Mouse (Mus musculus): Measurements from ENCODE around the gene Pnpt1.

Gene Pnpt1

DNA sequence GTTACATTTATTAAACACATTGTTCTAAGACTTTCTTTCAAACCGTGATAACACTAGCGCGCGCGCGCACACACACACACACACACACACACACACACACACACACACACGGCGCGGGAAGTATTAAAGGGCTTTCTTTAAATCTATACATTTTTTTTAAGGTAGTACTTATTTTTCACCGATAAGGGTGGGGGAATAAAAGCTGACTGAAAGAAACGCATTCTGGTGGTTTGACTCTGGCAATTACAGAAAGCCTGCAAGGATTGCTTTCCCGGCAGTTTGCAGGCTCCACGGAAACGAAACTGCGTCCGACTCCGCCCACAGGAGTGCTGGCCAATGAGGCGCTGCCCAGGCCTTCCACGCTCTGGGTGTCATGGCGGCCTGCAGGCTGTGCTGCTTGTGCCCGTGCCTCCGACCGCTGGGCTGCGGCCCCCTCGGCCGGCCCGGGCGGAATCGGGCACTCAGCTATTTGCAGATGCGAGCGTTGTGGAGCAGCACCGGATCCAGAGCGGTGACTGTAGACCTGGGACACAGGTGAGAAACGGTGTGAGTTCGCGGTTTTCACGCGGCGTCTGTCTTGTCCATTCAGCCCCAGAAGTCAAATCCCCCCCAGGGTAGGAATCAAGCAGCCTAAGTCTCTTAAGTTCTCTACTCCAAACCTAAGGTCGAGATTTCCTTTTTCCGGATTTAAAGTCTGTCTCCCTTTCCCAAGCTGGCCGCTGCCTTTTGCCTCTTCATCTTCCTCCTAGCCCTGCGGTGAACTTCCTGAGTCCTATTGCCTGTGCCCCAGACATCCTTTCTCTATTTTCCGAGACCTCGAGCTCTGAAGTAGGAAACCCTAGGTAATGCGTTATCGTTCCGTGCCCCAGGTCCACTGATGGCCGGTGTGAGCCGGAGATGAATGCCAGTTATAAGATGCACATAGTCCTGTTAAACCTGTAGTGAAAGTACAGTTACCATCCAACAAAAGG, at the start of gene Pnpt1:
Gene Pnpt1 (plus strand): TSS at position 360 of the 971 bp plus-strand sequence.
- peak; percentile 82 for DNase-seq

DNA sequence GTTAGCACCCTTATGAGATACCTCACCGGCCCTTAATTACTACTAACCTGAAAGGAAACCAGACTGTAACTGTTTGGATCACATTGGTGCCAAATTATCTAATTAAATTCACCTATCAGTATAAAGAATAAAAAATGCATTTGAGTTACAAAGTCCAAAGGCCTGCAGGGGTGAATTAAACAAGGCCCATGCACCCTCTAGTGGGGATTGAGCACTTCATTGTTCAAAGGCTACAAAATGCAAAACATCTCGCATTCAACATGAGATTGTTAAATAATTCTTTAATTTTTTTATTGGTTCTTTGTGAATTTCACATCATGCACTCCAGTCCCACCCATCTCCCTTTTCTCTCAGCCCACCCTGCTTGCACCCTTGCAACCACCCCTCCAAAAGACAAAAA, 38.1 kb upstream of the Pnpt1 start:
- DNase-seq: no peak

DNA sequence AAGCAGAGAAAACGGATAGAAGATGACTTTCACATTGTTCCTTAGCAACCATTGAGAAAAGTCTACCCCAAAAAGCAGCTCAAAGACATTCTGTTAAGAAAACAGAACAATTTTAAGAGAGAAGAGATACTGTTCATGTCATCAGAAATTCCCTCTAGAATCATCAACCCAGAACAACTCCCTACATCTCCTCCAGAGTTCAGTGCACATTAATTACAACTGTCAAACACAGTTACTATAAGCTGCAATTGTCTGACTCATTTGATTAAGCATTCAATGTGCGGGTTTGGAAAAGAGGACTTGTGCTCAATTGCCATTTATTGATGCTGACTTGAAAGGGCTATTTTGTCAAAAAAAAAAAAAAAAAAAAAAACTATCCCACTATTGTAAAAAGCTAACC, 31.6 kb upstream of the Pnpt1 start:
- no peak for DNase-seq

GRCm38 (mm10) chr11:29129862-29130384, 621 bp upstream of the Pnpt1 start:
- DNase-seq: no peak

GRCm38 (mm10) chr11:29140671-29141070, 10.1 kb downstream of the Pnpt1 start:
- no peak for DNase-seq

- no peak for DNase-seq
Measured at GRCm38 (mm10) chr11:29148901-29149300, 18.4 kb downstream of the Pnpt1 start.

- DNase-seq: no peak
Measured at GRCm38 (mm10) chr11:29163569-29163968, 33.0 kb downstream of the Pnpt1 start.

DNA sequence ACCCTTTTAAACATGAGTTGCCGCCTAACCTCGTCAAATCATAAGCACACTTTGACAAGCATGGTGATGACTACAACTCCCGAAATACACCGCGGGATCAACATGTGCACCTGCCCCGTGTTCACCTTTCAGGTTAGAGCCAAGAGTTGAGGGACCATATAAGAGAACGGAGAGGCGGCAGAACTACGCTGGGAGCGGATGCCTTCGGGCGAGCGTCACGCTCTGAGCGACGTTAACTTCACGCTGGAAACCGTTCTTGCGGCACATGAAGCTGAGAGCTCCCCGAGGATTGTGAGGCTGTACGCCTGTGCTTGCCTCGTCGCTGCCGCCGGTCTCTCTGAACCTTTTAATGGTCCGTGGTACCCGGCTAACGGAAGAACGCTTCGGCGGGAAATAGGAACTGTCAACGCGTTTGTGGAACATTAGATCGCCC, 41.4 kb downstream of the Pnpt1 start:
- peak; percentile 55 for DNase-seq

DNA sequence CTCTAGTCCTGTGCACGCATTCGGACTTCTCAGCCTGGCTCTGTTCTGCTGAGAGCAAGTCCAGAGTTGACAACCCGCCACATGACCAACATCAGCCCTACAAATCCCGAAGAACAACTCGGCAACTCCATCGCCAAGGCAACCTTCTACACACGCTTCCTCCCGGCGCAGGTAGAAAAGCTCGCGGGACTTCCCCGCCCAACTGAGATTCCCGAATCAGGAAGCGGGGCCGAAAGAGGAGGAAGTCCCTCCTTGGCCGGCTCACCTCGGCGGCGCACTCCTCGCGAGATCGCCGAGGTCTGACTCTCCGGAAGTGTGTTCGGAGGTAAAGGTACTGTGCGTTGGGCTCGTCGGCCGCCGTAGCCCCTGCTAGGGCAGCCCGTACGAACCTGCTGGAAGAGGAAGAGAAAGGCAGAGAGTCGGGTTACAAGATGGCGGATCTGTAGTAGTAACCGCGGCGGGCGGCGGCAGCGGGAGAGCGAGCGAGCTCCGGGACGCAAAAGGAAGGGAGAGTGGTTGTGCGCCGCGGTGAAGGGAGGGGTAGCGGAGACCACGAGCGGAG, 42.1 kb downstream of the Pnpt1 start, which contains the start of gene Ppp4r3b:
Gene Ppp4r3b (plus strand): TSS at position 328 of the 562 bp plus-strand sequence.
- DNase-seq: peak; percentile 97

DNA sequence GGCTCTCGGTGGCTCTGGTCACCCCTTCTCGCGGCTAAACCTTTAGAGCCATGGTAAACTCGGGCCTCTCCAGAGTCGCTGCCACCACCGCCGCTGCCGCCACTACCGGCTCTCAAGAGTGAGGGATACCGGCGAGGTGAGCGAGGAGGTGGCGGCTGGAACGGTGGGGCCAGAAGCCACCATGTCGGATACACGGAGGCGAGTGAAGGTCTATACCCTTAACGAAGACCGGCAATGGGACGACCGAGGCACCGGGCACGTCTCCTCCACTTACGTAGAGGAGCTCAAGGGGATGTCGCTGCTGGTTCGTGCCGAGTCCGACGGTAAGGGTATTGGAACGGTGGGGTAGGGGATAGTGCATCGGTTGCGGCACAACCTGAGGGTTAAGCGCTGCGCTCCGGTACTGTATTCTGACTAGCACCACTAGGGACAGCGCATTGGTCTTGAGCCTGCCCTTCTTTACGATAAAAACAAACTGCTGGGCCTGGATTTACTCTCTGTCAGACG, 42.6 kb downstream of the Pnpt1 start:
- peak; percentile 50 for DNase-seq

- no peak for DNase-seq
Measured at GRCm38 (mm10) chr11:29173706-29174436, 43.3 kb downstream of the Pnpt1 start.

DNA sequence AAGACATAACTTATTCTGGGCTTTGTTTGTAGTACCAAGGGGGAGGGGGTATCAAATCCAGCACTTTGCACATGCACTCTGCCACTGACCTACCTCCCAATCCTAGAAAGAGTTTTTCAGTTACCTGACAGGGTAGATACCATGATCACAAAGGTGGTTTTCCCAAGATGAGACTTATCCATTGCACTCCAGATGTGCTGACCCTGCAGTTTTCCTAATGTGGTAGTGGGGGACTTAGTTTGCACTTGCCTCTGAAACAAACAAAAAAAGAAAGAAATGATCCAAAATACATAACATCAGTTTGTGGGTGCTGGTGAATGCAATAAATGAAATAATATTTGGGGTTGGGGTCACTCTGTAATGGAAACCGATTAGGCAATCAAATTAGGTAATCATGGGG, 48.8 kb downstream of the Pnpt1 start:
- no peak for DNase-seq

- peak; percentile 49 for DNase-seq
Measured at GRCm38 (mm10) chr11:29180657-29181056, 50.1 kb downstream of the Pnpt1 start.

GRCm38 (mm10) chr11:29181751-29182150, 51.2 kb downstream of the Pnpt1 start:
- no peak for DNase-seq

GRCm38 (mm10) chr11:29188981-29189380, 58.4 kb downstream of the Pnpt1 start:
- no peak for DNase-seq

DNA sequence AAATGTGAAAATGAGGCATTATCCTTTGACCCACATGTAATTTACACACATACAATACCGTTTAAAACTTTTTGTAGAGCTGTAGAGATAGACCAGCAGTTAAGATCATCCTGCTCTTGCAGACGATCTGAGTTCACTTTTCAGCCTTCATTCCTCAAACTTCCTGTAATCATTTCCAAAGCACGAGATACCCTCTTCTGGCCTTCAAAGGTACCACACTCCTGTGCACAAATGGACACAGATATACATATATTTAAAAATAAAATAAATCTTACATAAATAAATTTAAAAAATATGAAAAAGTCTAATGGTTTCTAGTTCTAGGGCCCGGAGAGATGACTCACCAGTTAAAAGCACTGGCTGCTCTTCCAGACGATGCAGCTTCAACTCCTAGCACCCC, 73.1 kb downstream of the Pnpt1 start:
- DNase-seq: no peak

DNA sequence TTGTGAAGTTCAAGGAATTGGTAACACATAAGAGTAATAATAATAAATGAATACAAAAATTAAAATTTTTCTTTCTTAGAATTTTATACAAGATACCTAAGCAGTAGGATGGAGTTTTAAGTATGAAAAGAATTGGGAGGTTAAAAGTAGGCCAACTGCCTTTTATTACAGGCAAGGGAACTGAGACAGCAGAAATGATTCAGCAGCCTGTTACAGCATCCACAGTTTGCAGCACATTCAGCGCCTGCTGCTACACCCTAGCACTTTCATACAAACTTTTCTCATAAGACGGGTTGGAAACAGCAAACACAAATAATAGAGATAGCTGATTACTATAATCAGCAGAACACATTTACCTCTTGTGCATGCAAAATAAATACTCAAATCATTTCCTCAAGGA, 79.2 kb downstream of the Pnpt1 start:
- no peak for DNase-seq

Measured in cerebellum, adult 11 months (tissue).